Mouse (Mus musculus) intestine, embryonic 16.5 days (tissue): ENCODE measurements around the gene Atp7b. TPM values are rescaled to one million over a fixed set of nuclear protein-coding genes. Genes with fewer than 3 reads are reported as not detected.
A peak's percentile ranks its signal among the peaks of the same experiment; 100 is the strongest.

ENCODE experiments used
- ATAC-seq: fragments of 200-750 bp; cut with Nextera tagmentation; 2 replicates; pipeline ENCODE4 v1.8.0; 2017; ENCODE audit warnings: moderate TSS enrichment, moderate library complexity
- H3K27ac ChIP-seq: fragments of 300-500 bp; sonication (generic); 2 replicates; pipeline ENCODE4 v1.5.1; 2014; ENCODE audit warnings: mild to moderate bottlenecking, low read length
- H3K27me3 ChIP-seq: fragments of 300-500 bp; sonication (generic); replicated peaks from 2 replicates; pipeline ENCODE4 v1.6.1; 2014; ENCODE audit warnings: low read length, control low read depth, mixed read lengths; ENCODE audit not compliant: control insufficient read depth, insufficient read depth
- H3K36me3 ChIP-seq: fragments of 300-500 bp; sonication (generic); 2 replicates; pipeline ENCODE4 v1.6.1; 2014; ENCODE audit warnings: low read length, control low read depth; ENCODE audit not compliant: control insufficient read depth, insufficient read depth
- H3K4me1 ChIP-seq: fragments of 300-500 bp; sonication (generic); 2 replicates; pipeline ENCODE4 v1.6.1; 2014; ENCODE audit warnings: low read length, control low read depth, mixed read lengths; ENCODE audit not compliant: control insufficient read depth, insufficient read depth
- H3K4me2 ChIP-seq: fragments of 300-500 bp; sonication (generic); 2 replicates; pipeline ENCODE4 v1.6.1; 2014; ENCODE audit warnings: low read depth, low read length, control low read depth
- H3K4me3 ChIP-seq: fragments of 300-500 bp; sonication (generic); 2 replicates; pipeline ENCODE4 v1.5.1; 2014; ENCODE audit warnings: mild to moderate bottlenecking, low read length
- H3K9ac ChIP-seq: fragments of 300-500 bp; sonication (generic); 2 replicates; pipeline ENCODE4 v1.6.1; 2014; ENCODE audit warnings: low read depth, low read length
- H3K9me3 ChIP-seq: fragments of 300-500 bp; sonication (generic); 2 replicates; pipeline ENCODE4 v1.6.1; 2016; ENCODE audit warnings: low read length, control low read depth; ENCODE audit not compliant: control insufficient read depth
- WGBS: fragments of 180-500 bp; shearing (Covaris S2); extraction: QIAGEN DNeasy Blood & Tissue Kit; methylation state at CpG from one replicate; pipeline ENCODE4 v1.1.7; 2014; 5-methylcytosine and 5-hydroxymethylcytosine counted together
- polyA plus RNA-seq: library from polyadenylated mRNA; unstranded; fragments of >200 nt; fragmentation: Nextera tagmentation; extraction: Ambion mirVana; gene quantifications from 2 replicates; pipeline ENCODE4 v1.2.1, GENCODE M21; 2015

Gene Atp7b
- polyA plus RNA-seq, 1 experiment from 2014 or later = 4.7 TPM

- Histone ChIP-seq H3K36me3 (no peaks in the 10 kb centered on the region), H3K9me3 (no peaks in the 10 kb centered on the region), H3K4me1 (0 out of 2 replicates have a peak, but pooled peaks cover 8% of the 10 kb centered on the region), H3K4me2 (no peak overlapping the region), H3K9ac (no peak overlapping the region), H3K27me3 (0 out of 2 replicates have a peak, but pooled peaks cover 4% of the 10 kb centered on the region), H3K4me3 (no peak overlapping the region), H3K27ac (no peak overlapping the region)
- no peak for ATAC-seq
- WGBS = 52% methylated on average over 3 of the region's 3 CpGs
Measured at GRCm38 (mm10) chr8:22056850-22057249, 3.3 kb downstream of the Atp7b start.

- H3K27ac ChIP-seq = no peak overlapping the region
- 0 out of 2 replicates have a peak, but pooled peaks cover 4% of the 10 kb centered on the region for H3K27me3 ChIP-seq
- H3K36me3 ChIP-seq = no peaks in the 10 kb centered on the region
- H3K9me3 ChIP-seq = no peaks in the 10 kb centered on the region
- WGBS = 89% methylated on average over 2 of the region's 2 CpGs
- H3K4me2 ChIP-seq = no peak overlapping the region
- no peak for ATAC-seq
- H3K4me3 ChIP-seq = no peak overlapping the region
- H3K4me1 ChIP-seq = 0 out of 2 replicates have a peak, but pooled peaks cover 8% of the 10 kb centered on the region
- no peak overlapping the region for H3K9ac ChIP-seq
Measured at GRCm38 (mm10) chr8:22055492-22055877, 4.6 kb downstream of the Atp7b start.

GRCm38 (mm10) chr8:22054674-22055491 lies 5.2 kb downstream of the Atp7b start:
- 0 out of 2 replicates have a peak, but pooled peaks cover 8% of the 10 kb centered on the region for H3K4me1 ChIP-seq
- 0 out of 2 replicates have a peak overlapping the region, but pooled peaks have one; percentile 0 for H3K4me2 ChIP-seq
- peak; percentile 79 for ATAC-seq
- WGBS = 65% methylated on average over 12 of the region's 12 CpGs
- H3K27me3 ChIP-seq = 0 out of 2 replicates have a peak, but pooled peaks cover 4% of the 10 kb centered on the region
- H3K9ac ChIP-seq = no peak overlapping the region
- 0 out of 2 replicates have a peak overlapping the region, but pooled peaks have one; percentile 19 for H3K27ac ChIP-seq
- no peak overlapping the region for H3K4me3 ChIP-seq
- no peaks in the 10 kb centered on the region for H3K36me3 ChIP-seq
- no peaks in the 10 kb centered on the region for H3K9me3 ChIP-seq

- no peaks in the 10 kb centered on the region for H3K27me3 ChIP-seq
- H3K36me3 ChIP-seq = no peaks in the 10 kb centered on the region
- no peaks in the 10 kb centered on the region for H3K9me3 ChIP-seq
- H3K9ac ChIP-seq = no peak overlapping the region
- peaks cover 6% of the 10 kb centered on the region for H3K4me1 ChIP-seq
- 51% methylated on average over 2 of the region's 2 CpGs for WGBS
- H3K4me3 ChIP-seq = no peak overlapping the region
- peak; percentile 93 for ATAC-seq
- no peak overlapping the region for H3K27ac ChIP-seq
- no peak overlapping the region for H3K4me2 ChIP-seq
Measured at GRCm38 (mm10) chr8:22047699-22048464, 12.2 kb downstream of the Atp7b start.

GRCm38 (mm10) chr8:22043706-22044105 lies 16.4 kb downstream of the Atp7b start:
- H3K4me2 ChIP-seq = no peak overlapping the region
- ATAC-seq = no peak
- peaks cover 8% of the 10 kb centered on the region for H3K4me1 ChIP-seq
- no peaks in the 10 kb centered on the region for H3K9me3 ChIP-seq
- no peak overlapping the region for H3K4me3 ChIP-seq
- no peaks in the 10 kb centered on the region for H3K36me3 ChIP-seq
- H3K27ac ChIP-seq = no peak overlapping the region
- 21% methylated on average over 12 of the region's 12 CpGs for whole genome bisulfite sequencing
- H3K27me3 ChIP-seq = no peaks in the 10 kb centered on the region
- no peak overlapping the region for H3K9ac ChIP-seq

- ATAC-seq = no peak
- Histone ChIP-seq H3K4me1 (peaks cover 9% of the 10 kb centered on the region), H3K4me3 (no peak overlapping the region), H3K4me2 (no peak overlapping the region), H3K27me3 (no peaks in the 10 kb centered on the region), H3K9ac (no peak overlapping the region), H3K27ac (no peak overlapping the region), H3K36me3 (no peaks in the 10 kb centered on the region), H3K9me3 (no peaks in the 10 kb centered on the region)
- 69% methylated on average over 3 of the region's 3 CpGs for WGBS
Measured at GRCm38 (mm10) chr8:22042515-22042914, 17.6 kb downstream of the Atp7b start.

- Histone ChIP-seq H3K9ac (no peak overlapping the region), H3K4me1 (peaks cover 12% of the 10 kb centered on the region), H3K27ac (no peak overlapping the region), H3K27me3 (no peaks in the 10 kb centered on the region), H3K4me3 (no peak overlapping the region), H3K4me2 (no peak overlapping the region), H3K9me3 (no peaks in the 10 kb centered on the region), H3K36me3 (no peaks in the 10 kb centered on the region)
- WGBS = 48% methylated on average over 6 of the region's 6 CpGs
- ATAC-seq = no peak
Measured at GRCm38 (mm10) chr8:22040153-22040509, 20.0 kb downstream of the Atp7b start.

GRCm38 (mm10) chr8:22039468-22040152 lies 20.5 kb downstream of the Atp7b start:
- H3K4me2 ChIP-seq = peak overlapping the region; percentile 46
- no peaks in the 10 kb centered on the region for H3K36me3 ChIP-seq
- peak overlapping the region; percentile 54 for H3K9ac ChIP-seq
- peaks cover 12% of the 10 kb centered on the region for H3K4me1 ChIP-seq
- H3K9me3 ChIP-seq = no peaks in the 10 kb centered on the region
- no peaks in the 10 kb centered on the region for H3K27me3 ChIP-seq
- peak; percentile 89 for ATAC-seq
- peak overlapping the region; percentile 20; the same call in 1 of the 2 replicates for H3K27ac ChIP-seq
- 9% methylated on average over 15 of the region's 15 CpGs for WGBS
- H3K4me3 ChIP-seq = peak overlapping the region; percentile 30

- Histone ChIP-seq H3K36me3 (no peaks in the 10 kb centered on the region), H3K4me1 (0 out of 2 replicates have a peak, but pooled peaks cover 5% of the 10 kb centered on the region), H3K9me3 (no peaks in the 10 kb centered on the region), H3K4me2 (no peak overlapping the region), H3K9ac (no peak overlapping the region), H3K27ac (peak overlapping the region; percentile 62), H3K27me3 (no peaks in the 10 kb centered on the region), H3K4me3 (no peak overlapping the region)
- peak; percentile 85 for ATAC-seq
- WGBS = 50% methylated on average over 7 of the region's 7 CpGs
Measured at GRCm38 (mm10) chr8:22037022-22037421, 23.1 kb downstream of the Atp7b start.
